Comparison of ENCODE assay signal across 20 mouse cellular contexts in genomic region chr6:47472444-47472843, GRCm38 (mm10). TPM values are rescaled to one million over a fixed set of nuclear protein-coding genes. Genes with fewer than 3 reads are reported as not detected.
DNase-seq lines count a peak whose midpoint lies in the region; ATAC-seq and TF ChIP-seq lines count a peak whose summit lies in the region.
"Had no signal": no experiment of that assay in that cellular context is flagged by ENCODE, and none has a peak within 500 bp of the region (broad histone marks: within the 10 kb centered on the region; RNA-seq: fewer than 3 reads in every experiment).

No protein-coding gene starts in this region.

- TF ChIP-seq POLR2A in kidney, adult 2 months (IDR thresholded peaks at IDR 0.05; ENCODE audit: low read depth, low read length) = no peak
- no peak for TF ChIP-seq POLR2A in liver, adult 2 months (IDR thresholded peaks at IDR 0.05; ENCODE audit: extremely low read depth, insufficient read depth, low read length)

- no peak overlapping the region for H3K4me3 ChIP-seq in kidney, adult 2 months (ENCODE audit: insufficient read depth, low read depth, low read length)
- no peak overlapping the region for H3K4me3 ChIP-seq in kidney, embryonic 16.5 days (ENCODE audit: low read length)
- no peak overlapping the region for H3K4me3 ChIP-seq in liver, adult 2 months (ENCODE audit: insufficient read depth, low read depth, low read length)
- no peak overlapping the region for H3K4me3 ChIP-seq in liver, embryonic 12.5 days
- no peak overlapping the region for H3K4me3 ChIP-seq in intestine, embryonic 16.5 days (ENCODE audit: low read length)
- H3K4me3 ChIP-seq: heart, embryonic 13.5 days; left cerebral cortex, adult 2 months; liver, embryonic 13.5 days; midbrain, embryonic 13.5 days; neural tube, embryonic 13.5 days had no signal

- no peaks in the 10 kb centered on the region for H3K36me3 ChIP-seq in kidney, adult 2 months (ENCODE audit: control insufficient read depth, insufficient read depth, low read length)
- 0 out of 2 replicates have a peak, but pooled peaks cover 3% of the 10 kb centered on the region for H3K36me3 ChIP-seq in kidney, embryonic 16.5 days (ENCODE audit: insufficient read depth, low read length)
- H3K36me3 ChIP-seq in liver, adult 2 months (ENCODE audit: control insufficient read depth, insufficient read depth, low read length) = no peaks in the 10 kb centered on the region
- peaks cover 9% of the 10 kb centered on the region for H3K36me3 ChIP-seq in liver, embryonic 12.5 days
- no peaks in the 10 kb centered on the region for H3K36me3 ChIP-seq in intestine, embryonic 16.5 days (ENCODE audit: control insufficient read depth, insufficient read depth, low read length)

- no peak overlapping the region for H3K4me2 ChIP-seq in kidney, embryonic 16.5 days (replicated peaks; ENCODE audit: low read depth, low read length)
- no peak overlapping the region for H3K4me2 ChIP-seq in liver, embryonic 12.5 days
- no peak overlapping the region for H3K4me2 ChIP-seq in intestine, embryonic 16.5 days (ENCODE audit: low read depth, low read length)
- H3K4me2 ChIP-seq: heart, embryonic 13.5 days; liver, embryonic 13.5 days; lung, embryonic 14.5 days; midbrain, embryonic 13.5 days; neural tube, embryonic 13.5 days had no signal

- H3K9me3 ChIP-seq in kidney, embryonic 16.5 days (ENCODE audit: low read length) = peaks cover 5% of the 10 kb centered on the region; the same call in 1 of the 2 replicates
- H3K9me3 ChIP-seq in liver, embryonic 12.5 days (replicated peaks) = 0 out of 2 replicates have a peak, but pooled peaks cover 5% of the 10 kb centered on the region
- no peaks in the 10 kb centered on the region; the same call in 1 of the 2 replicates for H3K9me3 ChIP-seq in intestine, embryonic 16.5 days (ENCODE audit: control insufficient read depth, low read length)
- H3K9me3 ChIP-seq: neural tube, embryonic 13.5 days had no signal

- H3K27ac ChIP-seq in kidney, adult 2 months (ENCODE audit: insufficient read depth, low read depth, low read length) = no peak overlapping the region
- H3K27ac ChIP-seq in kidney, embryonic 16.5 days (ENCODE audit: low read length) = no peak overlapping the region
- H3K27ac ChIP-seq in liver, adult 2 months (replicated peaks; ENCODE audit: insufficient read depth, low read depth, low read length) = no peak overlapping the region
- H3K27ac ChIP-seq in liver, embryonic 12.5 days = no peak overlapping the region
- H3K27ac ChIP-seq in intestine, embryonic 16.5 days (ENCODE audit: low read length) = no peak overlapping the region
- H3K27ac ChIP-seq: heart, embryonic 13.5 days; kidney, postnatal 0 days; left cerebral cortex, adult 2 months; liver, embryonic 13.5 days; midbrain, embryonic 13.5 days; neural tube, embryonic 13.5 days had no signal

- H3K9ac ChIP-seq in kidney, embryonic 16.5 days (replicated peaks; ENCODE audit: low read length) = no peak overlapping the region
- no peak overlapping the region for H3K9ac ChIP-seq in liver, adult 2 months (ENCODE audit: low read depth, low read length)
- no peak overlapping the region for H3K9ac ChIP-seq in liver, embryonic 12.5 days
- H3K9ac ChIP-seq in intestine, embryonic 16.5 days (ENCODE audit: low read depth, low read length) = no peak overlapping the region
- H3K9ac ChIP-seq: heart, embryonic 13.5 days; liver, embryonic 13.5 days; lung, embryonic 14.5 days; midbrain, embryonic 13.5 days; neural tube, embryonic 13.5 days had no signal

- peaks cover 8% of the 10 kb centered on the region; the same call in 1 of the 2 replicates for H3K4me1 ChIP-seq in kidney, adult 2 months (ENCODE audit: control insufficient read depth, insufficient read depth, low read length)
- H3K4me1 ChIP-seq in kidney, embryonic 16.5 days (ENCODE audit: insufficient read depth, low read length) = no peaks in the 10 kb centered on the region
- peaks cover 14% of the 10 kb centered on the region for H3K4me1 ChIP-seq in liver, adult 2 months (ENCODE audit: control insufficient read depth, insufficient read depth, low read length)
- H3K4me1 ChIP-seq in liver, embryonic 12.5 days = no peaks in the 10 kb centered on the region
- peaks cover 7% of the 10 kb centered on the region; the same call in 1 of the 2 replicates for H3K4me1 ChIP-seq in intestine, embryonic 16.5 days (ENCODE audit: control insufficient read depth, insufficient read depth, low read length)
- H3K4me1 ChIP-seq: midbrain, embryonic 13.5 days; neural tube, embryonic 13.5 days had no signal

- H3K27me3 ChIP-seq in kidney, adult 2 months (replicated peaks; ENCODE audit: control insufficient read depth, insufficient read depth, low read length) = no peaks in the 10 kb centered on the region
- H3K27me3 ChIP-seq in kidney, embryonic 16.5 days (ENCODE audit: insufficient read depth, low read length) = no peaks in the 10 kb centered on the region
- H3K27me3 ChIP-seq in liver, adult 2 months (ENCODE audit: control insufficient read depth, insufficient read depth, low read length) = no peaks in the 10 kb centered on the region
- H3K27me3 ChIP-seq in liver, embryonic 12.5 days (replicated peaks) = no peaks in the 10 kb centered on the region
- no peaks in the 10 kb centered on the region for H3K27me3 ChIP-seq in intestine, embryonic 16.5 days (replicated peaks; ENCODE audit: control insufficient read depth, insufficient read depth, low read length)
- H3K27me3 ChIP-seq: heart, embryonic 13.5 days; liver, embryonic 13.5 days; midbrain, embryonic 13.5 days; neural tube, embryonic 13.5 days had no signal

- DNase-seq in adrenal gland, postnatal 14 days = peak; percentile 32
- no peak for DNase-seq in adrenal gland, adult 8-10 months
- peak; percentile 51 for DNase-seq in kidney, adult 2 months
- DNase-seq in liver, adult 2 months (ENCODE audit: extremely low read depth, low read depth, low spot score) = peak; percentile 69
- DNase-seq in right cerebral cortex, postnatal 25 days = no peak
- DNase-seq: heart, adult 11 months; heart, postnatal 36 days; layer of hippocampus, adult 9-11 months; liver, embryonic 13.5 days; lung, embryonic 14.5 days; right cerebral cortex, adult 18-20 months had no signal

- no peak for TF ChIP-seq CTCF in kidney, adult 2 months (conservative IDR thresholded peaks at IDR 0.05; ENCODE audit: insufficient read depth, insufficient read length, low read depth, low read length)
- no peak for TF ChIP-seq CTCF in liver, adult 2 months (IDR thresholded peaks at IDR 0.05; ENCODE audit: low read depth, low read length)

- ATAC-seq in kidney, embryonic 16.5 days (ENCODE audit: low FRiP score, low TSS enrichment) = no peak
- ATAC-seq in liver, embryonic 12.5 days = no peak
- peak; percentile 58 for ATAC-seq in intestine, embryonic 16.5 days
- ATAC-seq: hindbrain, embryonic 16.5 days; midbrain, embryonic 13.5 days had no signal

- peaks cover 10% of the 10 kb centered on the region; the same call in 1 of the 2 replicates for H3K79me2 ChIP-seq in liver, adult 2 months (ENCODE audit: control insufficient read depth, insufficient read depth, low read length)

RNA-seq across cellular contexts. Expression of gene Cul1, which starts 19.2 kb away (rescaled TPM):
- 96.4 and 97.4 TPM in 2 replicates for total RNA-seq in adrenal gland, postnatal 14 days (2021)
- 100 to 1,000 TPM in 3 of 4 experiments, 10 to 100 TPM in 1; 94.2 to 119 (median 109) TPM for total RNA-seq in adrenal gland, adult 8-10 months (2022)
- polyA plus RNA-seq in kidney, adult 2 months (2012; rRNA removed) = 23.2 and 28.5 TPM in 2 replicates
- polyA plus RNA-seq in kidney, embryonic 16.5 days (2015; fragmentation: Nextera tagmentation; extraction: Ambion mirVana) = 133 and 140 TPM in 2 replicates
- total RNA-seq in liver, adult 2 months (2014; rRNA removed) = 51.0 and 55.0 TPM in 2 replicates
- 13.5 and 15.4 TPM in 2 replicates for polyA plus RNA-seq in liver, adult 2 months (2012; rRNA removed)
- 95.5 and 99.5 TPM in 2 replicates for polyA plus RNA-seq in liver, embryonic 12.5 days (2016; fragmentation: Nextera tagmentation; extraction: Ambion mirVana)
- polyA plus RNA-seq in intestine, embryonic 16.5 days (2015; fragmentation: Nextera tagmentation; extraction: Ambion mirVana) = 94.2 and 97.6 TPM in 2 replicates

Comparison
In these comparisons a context has a peak if more than half of its experiments do, and no peak if none do; other contexts are left out.
1. DNase-seq: peak in adrenal gland, postnatal 14 days (single experiment), kidney, adult 2 months (single experiment) and liver, adult 2 months (single experiment); none in adrenal gland, adult 8-10 months (single experiment) and right cerebral cortex, postnatal 25 days (single experiment).